Mouse (Mus musculus): Measurements from ENCODE around the gene Lrrc73. TPM values are rescaled to one million over a fixed set of nuclear protein-coding genes. Genes with fewer than 3 reads are reported as not detected.

The Lrrc73 gene
- not detected in 2 replicates for total RNA-seq (2017)

DNA sequence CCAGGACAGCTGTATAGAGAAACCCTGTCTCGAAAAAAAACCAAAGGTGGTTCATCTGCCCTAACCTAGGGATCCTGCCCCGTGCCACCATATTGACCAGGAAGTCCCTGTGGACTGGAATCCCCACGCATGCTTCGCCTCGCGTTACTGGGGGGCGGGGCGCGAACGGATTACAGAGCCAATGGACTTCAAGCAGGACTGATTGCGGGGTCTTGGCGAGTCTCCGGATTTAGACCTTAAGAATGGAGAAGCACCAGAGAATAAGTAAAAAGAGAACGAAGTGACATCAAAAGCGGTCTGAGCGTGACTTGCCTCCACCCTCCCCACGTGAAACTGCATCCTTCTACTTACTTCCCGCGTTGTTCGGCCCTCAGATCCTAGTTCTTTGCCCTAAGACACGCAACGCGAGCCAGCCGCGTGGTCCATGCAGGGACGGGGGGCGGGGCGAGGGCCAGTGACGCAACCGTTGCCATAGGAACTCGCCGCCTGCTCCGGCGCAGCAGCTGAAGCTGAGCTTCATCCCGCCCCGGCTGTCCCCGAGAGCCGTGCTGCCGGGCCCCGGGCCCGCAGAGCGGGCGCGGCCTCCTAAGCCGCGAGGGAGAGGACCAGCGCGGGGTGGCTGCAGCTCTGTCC, at the start of gene Lrrc73:
Gene Lrrc73 (plus strand): TSS at position 80 of the 633 bp plus-strand sequence.
- ATAC-seq (replicated peaks; ENCODE audit: low read depth, poor library complexity, severe bottlenecking): peak; percentile 83

DNA sequence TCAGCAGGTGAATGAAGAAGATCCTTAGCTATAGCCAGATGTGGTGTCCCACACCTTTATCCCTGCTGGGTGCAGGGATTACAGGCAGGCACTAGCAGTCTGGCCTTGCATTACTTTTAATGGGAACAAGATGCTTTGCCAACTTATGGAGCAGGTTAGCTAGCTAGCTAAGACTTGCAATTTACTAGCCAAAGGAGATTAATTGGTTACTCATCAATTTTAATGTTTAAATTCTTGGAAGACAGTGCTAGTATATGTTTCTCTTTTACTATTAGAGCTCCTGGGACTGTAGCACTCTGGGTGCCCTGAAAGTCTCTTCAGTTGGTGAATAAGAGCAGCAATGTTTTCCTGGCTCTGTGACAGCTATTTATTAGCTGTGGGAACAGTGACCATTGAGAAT, 46.7 kb upstream of the Lrrc73 start:
- no peak for ATAC-seq (replicated peaks; ENCODE audit: low read depth, poor library complexity, severe bottlenecking)

DNA sequence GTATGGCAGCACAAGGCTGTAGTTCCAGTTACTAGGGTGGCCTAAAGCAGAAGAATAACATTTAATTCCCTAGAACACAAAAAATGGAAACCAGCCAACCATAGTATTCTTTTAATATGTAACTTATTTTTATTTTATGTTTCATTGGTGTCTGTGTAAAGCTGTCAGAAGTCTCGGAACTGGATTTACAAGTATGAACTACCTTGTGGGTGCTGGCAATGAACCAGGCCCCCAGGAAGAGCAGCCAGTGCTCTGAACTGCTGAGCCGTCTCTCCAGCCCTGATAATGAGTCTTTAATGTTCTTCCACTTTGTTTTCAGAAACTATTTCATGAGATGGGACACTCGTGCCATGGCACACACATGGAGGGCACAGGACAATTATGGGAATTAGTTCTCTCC, 42.8 kb upstream of the Lrrc73 start:
- no peak for ATAC-seq (replicated peaks; ENCODE audit: low read depth, poor library complexity, severe bottlenecking)

DNA sequence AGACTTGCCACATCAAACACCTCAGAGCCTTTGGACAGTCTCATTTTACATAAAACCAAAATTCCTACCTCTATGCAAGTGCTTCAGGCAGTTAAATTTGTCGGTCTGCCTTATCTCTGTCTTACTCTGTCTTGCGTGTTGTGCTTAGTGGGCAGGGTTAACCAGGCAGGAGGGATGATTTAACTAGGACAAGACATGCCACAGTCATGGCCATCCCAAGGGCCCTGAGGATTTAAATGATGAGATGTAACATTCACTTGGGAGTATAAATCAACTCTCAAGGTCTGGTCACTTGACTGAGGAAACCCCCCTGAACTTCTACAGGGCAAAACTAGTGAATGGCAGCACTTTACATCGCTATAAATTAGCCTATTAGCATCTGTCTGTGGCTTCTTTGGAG, 31.7 kb upstream of the Lrrc73 start:
- no peak for ATAC-seq (replicated peaks; ENCODE audit: low read depth, poor library complexity, severe bottlenecking)

DNA sequence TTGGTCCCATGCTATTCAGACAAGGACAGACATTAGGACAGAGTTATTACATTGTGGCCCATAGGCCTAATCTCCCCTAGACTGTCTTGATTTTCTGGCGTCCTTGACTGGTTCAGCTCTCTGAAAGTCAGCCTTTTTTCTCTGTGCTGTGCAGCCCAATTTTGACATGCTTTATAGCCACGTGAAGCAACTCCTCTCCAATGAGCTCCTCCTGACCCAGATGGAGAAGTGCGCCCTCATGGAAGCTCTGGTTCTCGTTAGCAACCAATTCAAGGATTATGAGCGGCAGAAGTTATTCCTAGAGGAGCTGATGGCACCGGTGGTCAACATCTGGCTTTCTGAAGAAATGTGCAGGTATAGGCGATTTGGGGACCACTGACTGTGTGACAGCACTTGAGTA, 25.8 kb upstream of the Lrrc73 start:
- no peak for ATAC-seq (replicated peaks; ENCODE audit: low read depth, poor library complexity, severe bottlenecking)

DNA sequence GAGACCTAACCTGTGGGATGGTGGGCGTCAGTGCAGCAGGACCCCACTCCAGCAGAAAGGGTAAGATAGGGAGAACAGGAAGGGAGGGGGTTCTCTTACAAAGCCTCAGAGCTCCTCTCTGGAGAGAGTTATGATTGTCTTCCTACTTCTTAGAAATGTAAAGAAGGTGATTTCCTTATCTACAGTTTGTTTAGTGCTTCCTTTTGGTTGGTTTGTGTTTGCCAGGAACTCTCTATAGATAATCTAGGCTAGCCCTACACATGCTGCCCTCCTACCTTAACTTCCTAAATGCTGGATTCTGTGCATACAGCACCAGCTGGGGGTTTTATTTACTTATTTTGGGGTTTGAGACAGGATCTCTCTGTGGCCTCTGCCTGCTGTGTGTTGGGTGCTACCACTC, 17.3 kb upstream of the Lrrc73 start:
- ATAC-seq (replicated peaks; ENCODE audit: low read depth, poor library complexity, severe bottlenecking): no peak

DNA sequence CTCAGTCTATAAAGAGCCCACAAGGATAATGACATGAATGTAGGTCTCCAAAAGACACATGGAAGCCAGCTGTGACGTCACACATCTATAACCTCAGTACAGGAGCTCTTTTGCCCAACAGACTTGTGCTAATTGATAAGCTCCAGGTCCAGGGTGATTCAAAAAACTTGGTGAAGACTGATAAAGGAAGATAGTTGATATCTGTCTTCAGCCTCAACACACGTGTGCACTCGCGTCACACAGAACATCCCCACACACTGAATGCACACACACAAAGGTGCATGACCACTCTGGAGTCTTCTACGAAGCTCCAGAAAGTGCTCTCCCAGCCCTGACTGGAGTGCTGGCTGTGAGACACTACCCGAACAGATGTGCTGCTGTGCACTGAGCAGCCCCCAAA, 16.3 kb upstream of the Lrrc73 start:
- no peak for ATAC-seq (replicated peaks; ENCODE audit: low read depth, poor library complexity, severe bottlenecking)

DNA sequence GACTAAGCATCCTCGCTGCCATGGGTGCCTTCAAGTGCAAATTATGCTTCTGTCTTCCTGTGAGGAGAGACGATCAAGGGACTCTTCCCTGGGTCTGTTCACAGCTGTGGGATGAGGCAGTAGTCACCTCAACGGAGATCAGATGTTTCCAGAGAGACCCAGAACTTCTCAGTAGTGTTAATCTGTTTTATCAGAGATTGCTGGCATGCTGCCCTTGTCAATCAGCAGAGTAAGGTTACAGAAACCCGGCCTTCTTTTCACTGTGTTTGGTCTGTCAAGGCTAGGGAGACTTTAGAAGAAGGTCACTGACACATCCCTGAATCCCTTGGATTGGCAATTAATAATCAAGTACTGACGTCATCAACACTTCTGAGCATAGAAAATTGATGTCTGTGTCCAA, 15.9 kb upstream of the Lrrc73 start:
- 0 out of 2 replicates have a peak, but pooled peaks have one; percentile 15 for ATAC-seq (replicated peaks; ENCODE audit: low read depth, poor library complexity, severe bottlenecking)

DNA sequence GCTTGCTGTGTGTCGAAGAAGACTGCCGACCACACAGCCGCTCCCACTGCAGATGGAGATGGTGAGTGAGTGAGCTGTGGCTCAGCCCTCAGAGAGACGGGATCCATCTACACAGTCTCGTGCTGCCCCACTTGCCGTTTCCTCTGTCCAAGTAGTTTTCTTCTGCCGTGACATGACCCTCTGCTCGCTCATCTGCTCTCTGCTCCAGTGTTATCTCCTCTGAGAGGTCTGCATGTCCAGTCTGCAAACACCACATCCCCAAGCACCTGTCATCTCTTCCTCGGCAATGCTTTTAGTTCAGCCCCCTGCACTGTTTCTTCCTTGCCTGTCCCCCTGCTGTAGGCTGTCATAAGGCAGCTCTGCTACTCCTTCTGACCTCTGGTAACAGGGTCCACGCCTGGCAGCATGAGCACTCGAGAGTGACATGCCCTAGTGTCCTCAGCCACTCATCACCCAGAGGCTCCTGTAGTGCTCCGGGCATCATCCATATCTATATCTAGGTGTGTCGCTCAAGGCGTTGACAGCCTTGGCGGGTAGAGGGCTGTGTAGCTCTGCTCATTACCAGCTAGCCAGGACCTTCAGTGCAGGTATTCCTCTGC, 13.7 kb upstream of the Lrrc73 start:
- ATAC-seq (replicated peaks; ENCODE audit: low read depth, poor library complexity, severe bottlenecking): no peak

DNA sequence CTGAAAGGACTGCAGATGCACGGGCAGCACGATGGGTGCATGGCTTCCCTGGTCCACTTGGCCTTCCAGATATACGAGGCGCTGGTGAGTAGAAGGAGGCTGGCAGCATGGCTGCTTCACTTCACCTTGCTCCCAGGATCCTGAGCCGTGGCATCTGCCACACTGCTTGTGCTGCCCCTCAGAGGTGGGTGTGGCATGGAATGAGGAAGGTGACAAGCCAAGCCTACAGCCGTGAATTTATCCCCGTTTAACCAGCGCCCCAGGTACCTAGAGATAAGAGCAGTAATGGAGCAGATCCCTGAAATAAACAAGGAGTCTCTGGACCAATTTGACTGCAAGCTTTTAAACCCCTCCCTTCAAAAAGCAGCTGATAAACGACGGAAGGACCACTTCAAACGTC, 11.9 kb upstream of the Lrrc73 start:
- no peak for ATAC-seq (replicated peaks; ENCODE audit: low read depth, poor library complexity, severe bottlenecking)

DNA sequence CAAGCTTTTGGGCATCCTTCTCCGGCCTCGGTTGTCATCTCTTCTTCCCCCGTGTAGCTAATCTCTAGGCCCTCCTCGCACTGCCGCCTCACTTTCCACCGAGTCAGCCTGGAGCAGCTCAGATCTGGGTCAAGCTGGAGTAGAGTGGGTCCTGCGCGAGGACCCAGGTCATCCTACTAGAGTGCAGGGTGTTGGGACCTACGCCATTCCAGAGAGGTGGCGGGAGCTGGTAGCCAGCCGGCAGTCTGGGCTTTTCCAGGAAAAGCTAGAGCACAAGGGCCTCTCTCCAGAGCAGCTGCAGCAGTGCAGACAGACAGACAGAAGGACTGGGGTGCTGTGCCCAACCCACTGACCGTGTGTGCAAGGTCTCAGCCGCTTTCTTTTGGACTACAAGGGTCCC, 11.1 kb upstream of the Lrrc73 start:
- ATAC-seq (replicated peaks; ENCODE audit: low read depth, poor library complexity, severe bottlenecking): no peak

DNA sequence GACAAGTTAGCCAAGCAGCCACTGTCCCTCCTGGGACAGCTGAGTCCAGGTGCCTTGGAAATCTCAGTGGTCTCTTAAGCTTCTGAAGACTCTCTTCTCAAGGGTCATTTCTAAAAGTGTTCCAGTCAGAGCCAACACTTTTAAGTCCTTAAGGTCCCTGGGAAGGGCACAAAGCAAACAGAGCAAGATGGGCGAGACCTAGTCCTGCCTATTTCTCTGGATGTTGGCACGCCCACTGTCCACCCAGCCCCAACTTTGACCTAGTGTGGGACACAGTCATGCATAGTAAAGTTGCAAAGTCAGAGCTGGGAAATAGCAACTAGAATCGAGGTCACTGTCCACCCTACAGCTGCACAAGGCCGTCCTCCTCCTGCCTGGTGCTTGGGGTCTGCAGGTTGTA, 10.3 kb upstream of the Lrrc73 start:
- ATAC-seq (replicated peaks; ENCODE audit: low read depth, poor library complexity, severe bottlenecking): no peak

DNA sequence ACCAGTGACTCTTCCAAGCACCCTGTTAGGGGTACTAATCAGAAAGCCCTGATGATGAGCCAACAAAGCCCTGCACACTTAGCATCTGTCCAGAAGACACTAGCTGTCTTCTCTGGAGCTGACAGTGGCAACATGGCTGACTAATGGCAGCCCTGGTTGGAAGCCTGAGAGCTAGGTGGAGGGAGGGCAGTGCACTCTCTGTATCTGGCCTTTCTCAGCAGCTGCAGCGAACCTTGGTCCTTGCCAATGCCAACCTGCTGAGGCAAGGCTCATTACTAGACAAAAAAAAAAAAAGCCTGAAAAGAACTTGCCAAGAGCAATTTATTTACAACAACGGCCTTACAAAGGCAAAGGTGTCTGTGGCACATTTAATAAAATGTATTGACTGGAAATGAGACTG, 9.7 kb upstream of the Lrrc73 start:
- no peak for ATAC-seq (replicated peaks; ENCODE audit: low read depth, poor library complexity, severe bottlenecking)

DNA sequence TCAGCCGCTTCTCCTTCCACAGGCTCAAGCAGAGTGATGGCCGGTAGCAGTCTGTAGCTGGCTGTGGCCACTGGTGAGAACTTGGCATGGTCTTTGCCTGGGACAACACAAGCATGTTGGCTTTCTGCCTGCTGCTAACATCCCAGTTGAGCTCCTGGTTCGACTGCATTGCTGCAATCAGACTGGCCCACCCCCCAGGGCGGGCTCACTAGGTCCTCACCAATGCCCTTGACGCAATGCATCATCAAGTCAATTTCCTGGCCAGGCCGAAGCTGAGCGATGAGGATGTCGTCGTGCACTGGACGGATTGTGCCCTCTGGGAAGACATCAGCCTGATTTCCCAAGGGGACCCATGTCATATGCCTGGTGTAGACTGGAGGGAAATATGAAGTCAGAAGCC, 8.8 kb upstream of the Lrrc73 start:
- no peak for ATAC-seq (replicated peaks; ENCODE audit: low read depth, poor library complexity, severe bottlenecking)

DNA sequence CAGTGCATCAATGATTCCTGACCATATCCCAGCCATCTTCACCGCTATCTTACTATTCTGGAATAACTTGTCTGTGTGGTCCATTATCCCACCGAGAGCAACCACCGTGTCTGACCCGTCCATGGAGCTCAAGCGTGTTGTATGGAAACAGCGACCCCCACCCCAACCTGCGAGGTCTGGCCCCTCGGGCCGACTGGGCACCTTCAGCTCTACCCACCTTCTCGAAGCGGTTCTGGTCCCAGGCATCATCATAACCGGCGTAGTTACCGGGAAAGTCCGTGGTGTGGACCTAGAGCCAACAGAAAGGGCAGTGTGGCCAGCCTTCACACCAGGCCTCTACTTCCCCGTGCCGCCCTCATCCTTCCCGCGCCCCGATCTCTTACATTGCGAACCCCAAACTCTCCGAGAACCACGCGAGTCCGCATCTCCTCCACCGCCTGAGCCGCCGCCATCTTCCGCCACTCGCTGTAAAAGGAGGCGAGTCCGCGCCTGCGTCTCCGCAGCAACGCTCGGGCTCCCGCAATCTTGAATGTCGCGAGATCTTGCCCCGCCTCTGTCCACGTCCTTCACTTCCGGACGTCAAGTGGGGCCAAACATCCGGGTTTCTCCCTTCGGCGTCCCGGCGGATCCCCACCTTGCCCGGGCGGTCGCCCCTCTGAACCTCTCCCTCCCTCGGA, 5.7 kb upstream of the Lrrc73 start, which contains the start of the genes Polr1c and Yipf3:
Gene Polr1c (minus strand): TSS at position 543 of the 677 bp plus-strand sequence.
Gene Yipf3 (plus strand): TSS at position 569 of the 677 bp plus-strand sequence.
- ATAC-seq (replicated peaks; ENCODE audit: low read depth, poor library complexity, severe bottlenecking): peak; percentile 93

DNA sequence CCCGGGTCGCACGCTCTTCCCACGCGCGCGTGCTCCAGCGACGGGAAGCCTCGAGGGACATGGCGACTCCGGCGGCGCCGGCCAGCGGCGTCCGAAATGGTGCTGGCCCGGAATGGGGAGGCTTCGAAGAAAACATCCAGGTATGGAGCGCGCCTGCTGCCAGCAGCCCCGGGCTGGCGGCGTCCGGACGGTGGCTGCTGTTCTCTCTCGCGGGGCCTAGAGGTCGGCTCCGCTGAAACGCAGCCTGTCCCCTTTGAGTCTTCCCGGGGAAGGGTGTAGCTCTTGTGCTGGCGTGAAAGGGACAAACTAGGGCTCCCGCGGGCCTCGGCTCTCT, 5.2 kb upstream of the Lrrc73 start:
- ATAC-seq (replicated peaks; ENCODE audit: low read depth, poor library complexity, severe bottlenecking): no peak

DNA sequence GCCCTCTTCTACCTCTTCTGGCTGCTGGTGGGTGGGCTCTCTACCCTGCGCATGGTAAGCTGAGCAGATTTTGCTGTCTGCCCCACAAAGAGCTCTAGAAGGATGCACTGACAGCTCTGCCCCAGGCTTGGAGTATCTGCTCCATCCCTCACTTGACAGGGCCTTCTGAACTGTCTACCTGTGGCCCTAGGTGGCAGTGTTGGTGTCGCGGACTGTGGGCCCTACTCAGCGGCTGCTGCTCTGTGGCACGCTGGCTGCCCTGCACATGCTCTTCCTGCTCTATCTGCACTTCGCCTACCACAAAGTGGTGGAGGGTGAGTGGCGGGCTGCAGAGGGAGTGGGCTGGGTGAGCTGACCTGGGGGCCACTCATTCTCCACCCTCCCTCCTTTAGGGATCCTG, 2.2 kb upstream of the Lrrc73 start:
- no peak for ATAC-seq (replicated peaks; ENCODE audit: low read depth, poor library complexity, severe bottlenecking)

DNA sequence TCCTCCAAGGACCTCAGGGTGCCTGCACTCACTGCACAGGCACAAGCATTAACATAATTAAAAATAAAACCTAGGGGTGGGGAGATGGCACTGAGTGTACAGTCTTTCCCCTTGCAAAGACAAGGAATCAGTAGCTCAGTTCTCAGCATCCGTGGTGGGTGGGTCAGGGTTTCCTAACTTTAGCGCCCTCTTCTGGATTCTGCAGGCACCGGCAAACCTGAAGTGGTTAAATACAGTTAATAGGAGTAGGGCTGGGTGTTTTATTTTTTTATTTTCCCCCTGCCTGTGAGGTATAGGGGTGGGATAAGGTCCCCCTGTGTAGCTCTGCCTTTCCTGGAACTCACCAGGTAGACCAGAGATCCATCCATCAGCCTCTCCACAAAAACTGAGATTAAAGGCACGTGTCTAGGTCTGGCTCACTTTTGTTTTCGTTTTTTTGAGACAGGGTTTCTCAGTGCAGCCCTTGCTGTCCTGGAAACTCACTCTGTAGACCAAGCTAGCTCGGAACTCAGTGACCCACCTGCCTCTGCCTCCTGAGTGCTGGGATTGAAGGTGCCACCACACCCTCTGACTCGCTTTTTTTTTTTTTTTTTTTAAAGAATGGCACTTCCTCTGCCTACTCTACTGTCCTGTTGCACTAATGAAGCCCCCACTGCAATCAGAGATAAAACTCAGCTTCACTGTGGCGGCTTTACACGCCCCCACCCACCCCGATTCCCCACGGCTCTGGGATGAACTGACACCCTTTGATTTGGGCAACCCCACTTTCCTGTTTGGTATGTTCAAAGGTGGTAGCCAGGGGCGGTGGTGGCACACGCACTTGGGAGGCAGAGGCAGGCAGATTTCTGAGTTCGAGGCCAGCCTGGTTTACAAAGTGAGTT, 520 bp upstream of the Lrrc73 start:
- ATAC-seq (replicated peaks; ENCODE audit: low read depth, poor library complexity, severe bottlenecking): no peak

DNA sequence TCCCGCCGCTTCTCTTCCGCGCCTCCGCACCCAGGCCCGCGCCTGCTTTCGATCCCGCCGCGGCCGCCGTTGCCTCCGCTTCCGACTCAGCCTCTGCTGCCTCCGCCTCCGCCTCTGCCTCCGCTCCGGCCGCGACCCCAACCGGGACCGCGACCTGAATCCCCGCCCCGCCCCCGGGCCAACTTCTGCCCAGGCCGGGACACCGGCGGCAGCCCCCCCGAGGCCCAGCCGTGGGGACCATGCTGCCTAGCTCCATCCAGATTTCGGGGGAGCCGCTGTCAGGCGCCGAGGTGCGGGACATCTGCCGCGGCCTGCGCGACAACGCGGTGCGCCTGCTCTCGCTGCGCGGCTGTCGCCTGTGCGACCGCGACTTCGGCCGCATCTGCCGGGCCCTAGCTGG, 775 bp downstream of the Lrrc73 start:
- ATAC-seq (replicated peaks; ENCODE audit: low read depth, poor library complexity, severe bottlenecking): no peak

DNA sequence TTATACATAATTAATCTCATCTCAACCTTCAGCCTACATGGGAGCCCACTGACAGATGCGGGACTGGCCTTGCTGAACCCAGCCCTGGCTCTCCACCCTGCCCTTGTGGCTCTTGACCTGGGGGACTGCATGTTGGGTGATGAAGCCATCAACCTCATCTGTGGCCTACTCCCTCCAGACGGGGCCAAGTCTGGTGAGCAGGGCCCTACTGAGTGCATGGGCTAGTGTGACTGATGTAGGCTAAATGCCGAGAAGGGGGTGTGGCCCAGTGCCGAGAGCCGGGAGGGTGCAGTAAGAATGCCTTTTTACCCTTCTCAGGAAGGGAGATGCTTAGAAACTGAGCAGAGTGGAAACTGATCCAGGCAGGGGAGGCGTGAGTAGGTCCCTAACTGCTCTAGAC, 1.8 kb downstream of the Lrrc73 start:
- ATAC-seq (replicated peaks; ENCODE audit: low read depth, poor library complexity, severe bottlenecking): no peak
